8 mouse cellular contexts compared by ENCODE assay signal in the genomic region with DNA sequence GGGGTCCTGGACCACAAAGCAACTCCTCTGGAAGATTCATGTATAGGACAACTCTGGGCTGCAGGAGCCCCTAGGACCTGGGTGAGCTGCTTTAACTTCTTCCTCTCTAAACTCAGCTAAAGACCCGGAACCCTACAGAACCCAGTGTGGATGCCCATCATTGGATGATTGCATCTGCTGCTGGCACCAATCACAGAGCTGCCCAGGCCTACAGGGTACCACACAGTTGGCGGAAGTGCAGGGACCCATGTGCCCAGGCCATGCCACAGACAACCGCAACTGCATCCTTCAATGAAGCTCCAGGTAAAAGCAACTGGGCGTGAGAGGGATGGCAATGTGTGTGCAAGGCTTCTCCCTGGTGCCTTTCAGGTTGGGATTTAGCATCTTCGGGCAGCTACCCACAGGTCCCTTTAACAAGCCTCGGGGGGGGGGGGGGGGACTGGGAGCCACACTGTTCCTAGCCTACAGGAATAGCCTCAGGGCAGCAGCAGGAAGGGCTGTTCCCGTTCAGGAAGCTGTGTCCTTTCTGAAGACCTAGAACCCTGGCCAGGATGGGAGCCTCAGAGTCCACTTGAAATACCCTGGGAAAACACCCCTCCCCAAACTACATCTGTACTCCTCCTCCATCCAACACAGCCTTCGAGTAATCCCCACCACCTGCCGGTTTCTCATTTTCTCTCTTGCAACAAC.
DNase-seq lines count a peak whose midpoint lies in the region; ATAC-seq and TF ChIP-seq lines count a peak whose summit lies in the region.

No protein-coding gene starts in this region.

- TF ChIP-seq EP300 in MEL (IDR thresholded peaks at IDR 0.05; ENCODE audit: low read depth in 1 of 2, low read length in 2 of 2): no peak

- H3K79me2 ChIP-seq in MEL (ENCODE audit: control insufficient read depth, insufficient read depth, low read length, poor library complexity): no peaks in the 10 kb centered on the region

- 55% methylated on average over 9 of the region's 9 CpGs for WGBS in lung, embryonic 14.5 days
- 55% methylated on average over 9 of the region's 9 CpGs for WGBS in heart, embryonic 15.5 days

- no peak overlapping the region for H3K9ac ChIP-seq in lung, embryonic 14.5 days
- no peak overlapping the region for H3K9ac ChIP-seq in MEL (ENCODE audit: control insufficient read depth, low read depth, low read length, poor library complexity, severe bottlenecking)
- no peak overlapping the region for H3K9ac ChIP-seq in heart, embryonic 15.5 days

- H3K4me2 ChIP-seq in lung, embryonic 14.5 days: peak overlapping the region; percentile 30; the same call in 1 of the 2 replicates
- H3K4me2 ChIP-seq in heart, embryonic 15.5 days: peak overlapping the region; percentile 53

- TF ChIP-seq POLR2A in MEL (IDR thresholded peaks at IDR 0.05; ENCODE audit: control insufficient read depth in 1 of 2, insufficient read depth in 1 of 2, low read depth in 1 of 2, low read length in 2 of 2, poor library complexity in 1 of 2): no peak

- H3K4me3 ChIP-seq in lung, embryonic 14.5 days (ENCODE audit: low read depth, low read length): no peak overlapping the region
- no peak overlapping the region for H3K4me3 ChIP-seq in MEL (ENCODE audit: control insufficient read depth in 1 of 2, insufficient read depth in 1 of 2, low read depth in 2 of 2, low read length in 2 of 2)
- H3K4me3 ChIP-seq in heart, embryonic 15.5 days: no peak overlapping the region

- TF ChIP-seq CTCF in lung, embryonic 14.5 days (IDR thresholded peaks at IDR 0.05; ENCODE audit: low read depth): no peak
- no peak for TF ChIP-seq CTCF in MEL (IDR thresholded peaks at IDR 0.05 in 2 of 3, conservative IDR thresholded peaks at IDR 0.05 in 1 of 3; ENCODE audit: control insufficient read depth in 1 of 3, insufficient read depth in 1 of 3, low read depth in 2 of 3, low read length in 3 of 3, poor library complexity in 1 of 3, severe bottlenecking in 1 of 3)

- H3K9me3 ChIP-seq in lung, embryonic 14.5 days (ENCODE audit: low read depth, low read length): no peaks in the 10 kb centered on the region
- H3K9me3 ChIP-seq in MEL (replicated peaks; ENCODE audit: insufficient read depth, low read length): no peaks in the 10 kb centered on the region
- no peaks in the 10 kb centered on the region for H3K9me3 ChIP-seq in heart, embryonic 15.5 days (replicated peaks)

- ATAC-seq in lung, embryonic 14.5 days (ENCODE audit: insufficient read depth): no peak
- no peak for ATAC-seq in heart, embryonic 15.5 days (replicated peaks; ENCODE audit: insufficient number of reproducible peaks, insufficient read depth, low FRiP score, low read depth)

- DNase-seq in lung, embryonic 14.5 days: no peak
- no peak for DNase-seq in lung, postnatal 4 days
- no peak for DNase-seq in MEL (ENCODE audit: low read depth, low spot score)
- peak; percentile 62 for DNase-seq in naive thymus-derived CD4-positive, alpha-beta T cell, adult 2 months (ENCODE audit: low read depth)
- no peak for DNase-seq in cerebellum, postnatal 14 days
- DNase-seq in layer of hippocampus, adult 11-12 months (ENCODE audit: low spot score): no peak
- DNase-seq in adrenal gland, adult (ENCODE audit: inconsistent age in 2 of 2, low spot score in 1 of 2): no peak

- no peak for TF ChIP-seq RAD21 in MEL (IDR thresholded peaks at IDR 0.05; ENCODE audit: low read depth, low read length)

- peaks cover 43% of the 10 kb centered on the region for H3K4me1 ChIP-seq in lung, embryonic 14.5 days (ENCODE audit: insufficient read depth)
- peaks cover 31 to 32% of the 10 kb centered on the region in 2 experiments for H3K4me1 ChIP-seq in MEL (ENCODE audit: control insufficient read depth in 1 of 2, insufficient read depth in 2 of 2, low read length in 2 of 2)
- H3K4me1 ChIP-seq in heart, embryonic 15.5 days (replicated peaks): peaks cover 76% of the 10 kb centered on the region

- peak overlapping the region; percentile 65; the same call in 1 of the 2 replicates for H3K27ac ChIP-seq in lung, embryonic 14.5 days (ENCODE audit: low read depth)
- peak overlapping the region; percentile 38 for H3K27ac ChIP-seq in MEL (ENCODE audit: control insufficient read depth, low read depth, low read length)
- peak overlapping the region; percentile 86 for H3K27ac ChIP-seq in heart, embryonic 15.5 days

- no peaks in the 10 kb centered on the region for H3K36me3 ChIP-seq in lung, embryonic 14.5 days (ENCODE audit: insufficient read depth)
- H3K36me3 ChIP-seq in MEL (ENCODE audit: control insufficient read depth in 1 of 2, insufficient read depth in 2 of 2, low read length in 2 of 2): peaks cover 0 to 34% of the 10 kb centered on the region in 2 experiments
- H3K36me3 ChIP-seq in heart, embryonic 15.5 days: no peaks in the 10 kb centered on the region

- no peaks in the 10 kb centered on the region for H3K27me3 ChIP-seq in lung, embryonic 14.5 days (ENCODE audit: insufficient read depth, low read length)
- H3K27me3 ChIP-seq in MEL (ENCODE audit: control insufficient read depth in 1 of 2, insufficient read depth in 2 of 2, low read length in 2 of 2): no peaks in the 10 kb centered on the region
- H3K27me3 ChIP-seq in heart, embryonic 15.5 days: no peaks in the 10 kb centered on the region

TF ChIP-seq in MEL, 35 proteins besides CTCF, POLR2A, EP300 and RAD21:
- no peak for TF ChIP-seq ZNF384 (IDR thresholded peaks at IDR 0.05; ENCODE audit: low read depth, low read length)
- TF ChIP-seq POLR2AphosphoS5 (IDR thresholded peaks at IDR 0.05; ENCODE audit: borderline replicate concordance, low read depth, low read length): no peak
- TF ChIP-seq ETS1 (IDR thresholded peaks at IDR 0.05; ENCODE audit: low read depth, low read length): no peak
- TF ChIP-seq NRF1 (IDR thresholded peaks at IDR 0.05; ENCODE audit: insufficient read depth, low read depth, low read length, poor library complexity, severe bottlenecking): no peak
- TF ChIP-seq GABPA (IDR thresholded peaks at IDR 0.05; ENCODE audit: low read depth, low read length): no peak
- no peak for TF ChIP-seq MEF2A (IDR thresholded peaks at IDR 0.05; ENCODE audit: extremely low read depth, insufficient replicate concordance, low read depth, low read length, poor library complexity, severe bottlenecking)
- TF ChIP-seq CHD2 (IDR thresholded peaks at IDR 0.05; ENCODE audit: low read length): no peak
- TF ChIP-seq CHD1 (IDR thresholded peaks at IDR 0.05; ENCODE audit: low read depth, low read length): no peak
- TF ChIP-seq SMC3 (IDR thresholded peaks at IDR 0.05; ENCODE audit: low read depth, low read length): no peak
- TF ChIP-seq BHLHE40 (IDR thresholded peaks at IDR 0.05; ENCODE audit: borderline replicate concordance, low read depth, low read length): no peak
- no peak for TF ChIP-seq ZKSCAN1 (IDR thresholded peaks at IDR 0.05; ENCODE audit: low read depth, low read length)
